Mouse (Mus musculus) olfactory bulb, adult 2 months (tissue): ENCODE results near the gene Pcnt.

Source experiments
- CTCF ChIP-seq: fragments of 200-500 bp; IDR thresholded peaks from 2 replicates; pipeline ENCODE4 v1.5.1; 2012; ENCODE audit warnings: low read depth, mild to moderate bottlenecking, low read length, moderate library complexity; ENCODE audit not compliant: insufficient read depth
- POLR2A ChIP-seq: fragments of 200-500 bp; IDR thresholded peaks from 2 replicates; pipeline ENCODE4 v1.6.1; 2012; ENCODE audit warnings: mild to moderate bottlenecking, low read depth, low read length, moderate library complexity; ENCODE audit not compliant: insufficient read depth

DNA sequence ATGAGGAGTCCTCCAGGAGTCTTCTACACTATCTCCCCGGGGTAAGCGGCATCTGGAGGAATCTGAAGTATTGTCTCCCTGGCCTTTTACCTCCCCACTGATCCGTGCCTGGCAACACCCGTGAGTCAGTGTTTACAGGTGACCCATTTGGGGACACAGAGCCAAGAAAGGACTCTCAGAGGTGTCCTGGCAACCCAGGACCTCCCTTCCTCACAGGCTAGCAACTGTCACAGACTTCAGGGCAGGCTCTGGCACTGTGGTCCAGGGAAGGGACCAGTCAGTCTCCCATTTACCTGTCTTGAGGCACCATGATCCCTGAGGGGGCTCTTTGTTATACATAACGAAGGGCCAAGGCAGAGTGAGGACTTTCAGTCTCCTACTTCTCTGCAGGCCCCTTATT lies 6.3 kb upstream of the Pcnt start, which contains the start of gene 2610028H24Rik:
- TF ChIP-seq POLR2A (no peak), CTCF (no peak)
